Mouse (Mus musculus) CH12.LX (cell line): ENCODE results near the gene Tsga13. TPM values are rescaled to one million over a fixed set of nuclear protein-coding genes. Genes with fewer than 3 reads are reported as not detected.

Experiments used
- DNase-seq: peaks from one replicate; pipeline ENCODE4 v3.0.0-alpha.2; 2013; ENCODE audit errors: extremely low read depth
- H3K27ac ChIP-seq: 2 replicates; pipeline ENCODE4 v1.5.1; 2012; ENCODE audit warnings: low read depth, mild to moderate bottlenecking, control low read depth, moderate library complexity; ENCODE audit not compliant: insufficient read depth
- H3K27me3 ChIP-seq: replicated peaks from 2 replicates; pipeline ENCODE3; 2012; ENCODE audit warnings: inconsistent platforms
- H3K36me3 ChIP-seq, 2 experiments: replicated peaks in 1 of 2; 2 replicates each; pipeline versions ENCODE3 to v1.6.1; 2012; ENCODE audit warnings: inconsistent platforms in 1 of 2, low read length in 1 of 2, mild to moderate bottlenecking in 1 of 2, mixed read lengths in 1 of 2, moderate library complexity in 1 of 2; ENCODE audit not compliant: control insufficient read depth in 1 of 2, insufficient read depth in 1 of 2
- H3K4me1 ChIP-seq, 2 experiments: 2 replicates each; pipeline ENCODE4 v1.6.1; 2012; ENCODE audit warnings: inconsistent platforms in 1 of 2, moderate library complexity in 1 of 2; ENCODE audit not compliant: insufficient read depth in 2 of 2, control insufficient read depth in 1 of 2
- H3K4me2 ChIP-seq: 2 replicates; pipeline ENCODE4 v1.6.1; 2012; ENCODE audit warnings: low read depth, mild to moderate bottlenecking, control low read depth; ENCODE audit not compliant: poor library complexity, insufficient read depth, severe bottlenecking
- H3K4me3 ChIP-seq, 3 experiments: fragments of 150-350 bp in 1 of 3; sonication (generic) in 1 of 3; replicated peaks in 1 of 3; 2 replicates each; pipeline versions ENCODE3 to v1.5.1; 2011 to 2012; ENCODE audit warnings: low read depth in 2 of 3, low read length in 2 of 3, mild to moderate bottlenecking in 2 of 3, moderate library complexity in 2 of 3, control low read depth in 1 of 3, improper control_type of control experiment in 1 of 3, inconsistent platforms in 1 of 3, mixed read lengths in 1 of 3; ENCODE audit not compliant: poor library complexity in 1 of 3
- H3K79me2 ChIP-seq: replicated peaks from 2 replicates; pipeline ENCODE4 v1.6.1; 2012; ENCODE audit warnings: mild to moderate bottlenecking, moderate library complexity; ENCODE audit not compliant: control insufficient read depth, poor library complexity, insufficient read depth, severe bottlenecking; ENCODE audit errors: extremely low read depth
- H3K9ac ChIP-seq: 2 replicates; pipeline ENCODE4 v1.6.1; 2012; ENCODE audit warnings: low read depth, mild to moderate bottlenecking, control low read depth, moderate library complexity; ENCODE audit not compliant: insufficient read depth
- H3K9me3 ChIP-seq: replicated peaks from 2 replicates; pipeline ENCODE3; 2012; ENCODE audit warnings: low read length, inconsistent platforms, mixed read lengths
- BHLHE40 ChIP-seq: IDR thresholded peaks from 2 replicates; pipeline ENCODE4 v1.6.1; 2011; ENCODE audit warnings: mild to moderate bottlenecking, low read depth, low read length, improper control_type of control experiment
- CHD2 ChIP-seq: IDR thresholded peaks from 2 replicates; pipeline ENCODE4 v1.6.1; 2011; ENCODE audit warnings: low read length, improper control_type of control experiment
- E2F4 ChIP-seq: IDR thresholded peaks from 2 replicates; pipeline ENCODE4 v1.6.1; 2011; ENCODE audit warnings: low read depth, low read length, improper control_type of control experiment; ENCODE audit not compliant: insufficient replicate concordance
- IRF4 ChIP-seq: IDR thresholded peaks from 2 replicates; pipeline ENCODE4 v1.6.1; 2014; ENCODE audit warnings: low read depth, mild to moderate bottlenecking, inconsistent platforms, low read length, improper control_type of control experiment
- KAT2A ChIP-seq: IDR thresholded peaks from 2 replicates; pipeline ENCODE4 v1.6.1; 2012; ENCODE audit warnings: low read length, improper control_type of control experiment, inconsistent platforms; ENCODE audit not compliant: insufficient replicate concordance
- MAX ChIP-seq: IDR thresholded peaks from 2 replicates; pipeline ENCODE4 v1.6.1; 2011; ENCODE audit warnings: low read length, improper control_type of control experiment
- MYC ChIP-seq: IDR thresholded peaks from 2 replicates; pipeline ENCODE4 v1.6.1; 2011; ENCODE audit warnings: low read depth, mild to moderate bottlenecking, improper control_type of control experiment, low read length
- POLR2A ChIP-seq: IDR thresholded peaks from 2 replicates; pipeline ENCODE4 v1.6.1; 2011; ENCODE audit warnings: low read depth, mild to moderate bottlenecking, improper control_type of control experiment, low read length
- TBP ChIP-seq: conservative IDR thresholded peaks from 2 replicates; pipeline ENCODE4 v1.6.1; 2011; ENCODE audit warnings: low read depth, low read length, improper control_type of control experiment
- ZKSCAN1 ChIP-seq: IDR thresholded peaks from 2 replicates; pipeline ENCODE4 v1.6.1; 2012; ENCODE audit warnings: low read depth, inconsistent platforms, low read length, improper control_type of control experiment, borderline replicate concordance
- ZNF384 ChIP-seq: IDR thresholded peaks from 2 replicates; pipeline ENCODE4 v1.6.1; 2012; ENCODE audit warnings: low read depth, low read length, improper control_type of control experiment, inconsistent platforms
- dilution Hi-C: fragments of 300-500 bp; cut with MboI; formaldehyde crosslinking; loops from 2 replicates; pipeline ENCODE4 v1.14.3; 2020; ENCODE audit warnings: low sequenced_read_pairs; ENCODE audit not compliant: extremely low pct_unique_long_range_greater_than_20kb, extremely low pct_ligation_motif_present
- in situ Hi-C: fragments of 300-500 bp; cut with MboI; formaldehyde crosslinking; loops from 3 replicates; pipeline ENCODE4 v1.14.3; 2019; ENCODE audit warnings: low sequenced_read_pairs, low pct_ligation_motif_present, low pct_unique_long_range_greater_than_20kb, mixed read lengths
- polyA plus RNA-seq: library from polyadenylated mRNA; unstranded; fragments of >175 nt; gene quantifications from 2 replicates; pipeline ENCODE4 v1.2.1, GENCODE M21; 2012; ENCODE audit warnings: low read depth; ENCODE audit not compliant: insufficient read length
- total RNA-seq, 2 experiments: library from RNA; depleted of rRNA; stranded (reverse); fragments of 300-350 nt in 1 of 2; fragments of >200 nt in 1 of 2; gene quantifications; 2 replicates each; pipeline ENCODE4 v1.2.3; 2012 to 2014

Tsga13 gene
- total and polyA plus RNA-seq, 3 experiments, result not detected

DNA sequence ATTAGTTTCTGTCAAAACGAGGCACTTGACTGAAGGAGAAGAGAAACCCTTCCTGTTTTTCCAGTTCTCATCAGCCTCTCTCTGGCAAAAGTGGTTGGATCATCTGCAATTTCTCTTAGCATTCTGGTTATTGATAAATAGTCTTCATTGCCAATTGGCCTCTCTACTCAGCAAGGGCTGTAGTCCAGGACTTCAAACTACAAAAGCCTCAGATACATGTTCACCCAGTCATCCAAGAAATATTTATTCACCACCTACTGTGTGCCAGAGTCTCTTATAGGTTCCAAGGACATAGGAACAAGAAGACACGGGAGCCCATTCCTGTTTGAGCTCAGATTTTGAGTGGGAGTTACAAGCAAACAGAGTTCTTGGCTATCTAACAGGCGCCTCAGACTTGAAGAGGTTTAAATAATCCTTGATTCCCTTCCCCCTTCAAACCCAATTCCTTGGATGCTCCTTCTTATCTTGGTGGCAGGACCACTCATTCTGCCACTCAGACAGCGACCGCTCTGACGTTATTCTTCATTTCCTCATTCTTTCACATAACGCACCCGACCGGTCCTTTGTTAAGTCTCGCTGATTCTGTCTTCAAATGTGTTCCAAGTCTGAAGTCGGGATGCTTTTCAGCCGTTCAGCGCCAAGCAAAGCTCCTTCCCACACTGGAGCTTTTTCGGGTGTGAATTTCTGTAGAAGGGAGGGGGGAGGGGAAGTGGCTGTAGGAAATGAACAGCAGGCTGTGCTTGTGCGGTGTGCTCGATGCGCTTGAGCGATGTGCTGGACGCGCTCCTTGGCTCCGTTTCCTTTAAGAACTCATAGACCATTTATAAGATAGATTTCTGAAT lies 5.7 kb upstream of the Tsga13 start:
- peak; percentile 29 for DNase-seq
- H3K36me3 ChIP-seq, result no peaks in the 10 kb centered on the region
- H3K4me1 ChIP-seq, result peaks cover 0 to 5% of the 10 kb centered on the region in 2 experiments; a peak in 2 of 4 replicates
- dilution Hi-C loops (no loop called here), in situ Hi-C loops (no loop called here)
- no peaks in the 10 kb centered on the region for H3K79me2 ChIP-seq
- H3K9me3 ChIP-seq, result no peaks in the 10 kb centered on the region
- peaks cover 25% of the 10 kb centered on the region for H3K27me3 ChIP-seq
- H3K9ac ChIP-seq, result no peak overlapping the region
- peak overlapping the region in 1 of 3 experiments; percentile 19 for H3K4me3 ChIP-seq
- H3K4me2 ChIP-seq, result peak overlapping the region; percentile 14
- TF ChIP-seq MYC, result no peak
- 0 out of 2 replicates have a peak, but pooled peaks have one; percentile 7 for TF ChIP-seq BHLHE40
- H3K27ac ChIP-seq, result no peak overlapping the region

DNA sequence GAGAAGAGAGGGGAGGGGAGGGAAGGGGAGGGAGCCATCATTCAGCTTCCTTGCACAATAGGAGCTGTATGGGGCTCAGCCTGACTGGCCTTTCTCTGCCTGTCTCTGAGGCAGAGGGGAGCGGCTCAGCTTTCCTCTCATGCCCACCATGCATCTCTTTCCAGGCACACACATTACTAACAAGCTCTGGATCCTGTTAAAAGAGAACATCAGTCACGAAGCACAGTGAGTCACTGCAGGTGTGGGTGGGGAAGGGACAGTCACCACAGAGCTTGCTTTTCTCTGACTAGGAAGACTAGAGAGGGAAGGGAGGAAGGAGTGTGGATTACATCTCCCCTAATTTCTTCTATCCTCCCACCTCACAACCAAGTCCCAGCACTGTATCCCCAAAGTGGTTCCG lies 7.4 kb downstream of the Tsga13 start:
- dilution Hi-C loops, result no loop called here
- Histone ChIP-seq H3K4me1 (peaks cover 0 to 9% of the 10 kb centered on the region in 2 experiments; a peak in 1 of 4 replicates), H3K9me3 (no peaks in the 10 kb centered on the region), H3K9ac (no peak overlapping the region), H3K27ac (no peak overlapping the region), H3K79me2 (no peaks in the 10 kb centered on the region)
- TF ChIP-seq E2F4 (no peak), MAX (no peak), TBP (no peak)
- TF ChIP-seq, all 38 proteins: peak for 0
- Histone ChIP-seq H3K4me3 (no peak overlapping the region), H3K4me2 (no peak overlapping the region), H3K36me3 (no peaks in the 10 kb centered on the region), H3K27me3 (no peaks in the 10 kb centered on the region)
- in situ Hi-C loops, result no loop called here
- DNase-seq, result no peak

DNA sequence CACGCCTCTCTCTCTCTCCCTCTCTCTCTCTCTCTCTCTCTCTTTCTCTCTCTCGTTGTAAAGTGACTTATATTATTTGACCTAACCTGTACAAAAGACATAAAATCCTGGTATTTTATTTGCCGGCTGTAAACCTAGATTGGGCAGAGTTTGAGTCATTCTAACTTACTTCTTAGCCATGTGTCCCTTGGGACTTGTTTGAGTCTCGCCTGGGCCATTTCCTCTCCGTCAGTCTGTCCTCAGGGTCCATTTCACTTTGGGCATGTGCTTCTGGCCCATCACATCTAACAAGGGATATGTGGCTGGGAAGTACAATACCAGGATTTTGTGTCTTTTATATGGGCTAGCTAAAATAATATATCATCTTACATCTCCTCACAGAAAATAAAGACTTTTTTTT lies 10.5 kb downstream of the Tsga13 start:
- in situ Hi-C loops, result no loop called here

More for the DNA sequence above, 10.5 kb downstream of the Tsga13 start:
- DNase-seq, result peak; percentile 60
- no peak overlapping the region for H3K4me3 ChIP-seq
- no peaks in the 10 kb centered on the region for H3K79me2 ChIP-seq
- no peak overlapping the region for H3K27ac ChIP-seq
- H3K9ac ChIP-seq, result no peak overlapping the region
- dilution Hi-C loops, result no loop called here
- TF ChIP-seq ZKSCAN1 (no peak), KAT2A (no peak), CHD2 (no peak), POLR2A (no peak), IRF4 (peak; percentile 18; the same call in 1 of the 2 replicates), ZNF384 (no peak)
- TF ChIP-seq, all 38 proteins: peak for 1
- Histone ChIP-seq H3K27me3 (no peaks in the 10 kb centered on the region), H3K36me3 (no peaks in the 10 kb centered on the region), H3K4me1 (peaks cover 0 to 9% of the 10 kb centered on the region in 2 experiments; a peak in 1 of 4 replicates), H3K4me2 (peak overlapping the region; percentile 12), H3K9me3 (no peaks in the 10 kb centered on the region)
